Mouse (Mus musculus) monocyte, adult 5-6 weeks (primary cell): ENCODE data around the gene Mtif2. TPM values are rescaled to one million over a fixed set of nuclear protein-coding genes. Genes with fewer than 3 reads are reported as not detected.
A peak's percentile ranks its signal among the peaks of the same experiment; 100 is the strongest.
"Not testable (repeated sequence)": the region's sequence is repeated elsewhere in the genome, so short reads cannot be mapped to it uniquely, and the experiment has no call there.

Experiments
- ATAC-seq: fragments of 153-309, 156-312 bp; replicated peaks from 2 replicates; pipeline ENCODE4 v1.8.0; 2017; ENCODE audit warnings: mild to moderate bottlenecking; ENCODE audit not compliant: low TSS enrichment, insufficient number of reproducible peaks, severe bottlenecking, poor library complexity, low FRiP score
- total RNA-seq: library from RNA; stranded (forward); fragments of 200-1000, 200-491, 200-594 nt; gene quantifications from 3 replicates; pipeline ENCODE4 v1.2.3, GENCODE M21; 2017

Gene Mtif2
- total RNA-seq = 41.4 to 52.9 TPM (median 44.3 TPM) in 3 replicates

- ATAC-seq = peak; percentile 90
Measured at GRCm38 (mm10) chr11:29525988-29526794, at the start of gene Mtif2. Gene Mtif2, plus strand, starts transcription at chr11:29526408.

GRCm38 (mm10) chr11:29493135-29493534 is 33.1 kb upstream of the Mtif2 start:
- no peak for ATAC-seq

GRCm38 (mm10) chr11:29496962-29497361 is 29.2 kb upstream of the Mtif2 start:
- ATAC-seq = no peak

GRCm38 (mm10) chr11:29503948-29504893 is 22.0 kb upstream of the Mtif2 start:
- no peak for ATAC-seq

- ATAC-seq = no peak
Measured at GRCm38 (mm10) chr11:29504899-29505625, 21.1 kb upstream of the Mtif2 start.

GRCm38 (mm10) chr11:29509421-29509820 is 16.8 kb upstream of the Mtif2 start:
- no peak for ATAC-seq

GRCm38 (mm10) chr11:29512818-29513535 is 13.2 kb upstream of the Mtif2 start:
- no peak for ATAC-seq

- ATAC-seq = peak; percentile 38; the same call in 1 of the 2 replicates
Measured at GRCm38 (mm10) chr11:29514325-29514681, 11.9 kb upstream of the Mtif2 start.

GRCm38 (mm10) chr11:29514682-29515412 is 11.4 kb upstream of the Mtif2 start, which contains the start of gene Prorsd1:
Gene Prorsd1, minus strand, starts transcription at chr11:29515033.
- ATAC-seq = peak; percentile 98

GRCm38 (mm10) chr11:29538201-29538600 is 12.0 kb downstream of the Mtif2 start:
- ATAC-seq = no peak

- ATAC-seq = no peak
Measured at GRCm38 (mm10) chr11:29544225-29544945, 18.2 kb downstream of the Mtif2 start.

- ATAC-seq = not testable (repeated sequence)
Measured at GRCm38 (mm10) chr11:29545150-29545752, 19.0 kb downstream of the Mtif2 start.

- ATAC-seq = not testable (repeated sequence)
Measured at GRCm38 (mm10) chr11:29546297-29546696, 20.1 kb downstream of the Mtif2 start.

- ATAC-seq = no peak
Measured at GRCm38 (mm10) chr11:29546762-29547161, 20.6 kb downstream of the Mtif2 start.

- peak; percentile 1; the same call in 1 of the 2 replicates for ATAC-seq
Measured at GRCm38 (mm10) chr11:29547249-29547751, 21.1 kb downstream of the Mtif2 start.

- ATAC-seq = peak; percentile 89
Measured at GRCm38 (mm10) chr11:29547752-29548503, 21.7 kb downstream of the Mtif2 start, which contains the start of the genes Clhc1 and Rps27a. Gene Clhc1, plus strand, starts transcription at chr11:29547950. Gene Rps27a, minus strand, starts transcription at chr11:29548109.
